Mouse (Mus musculus): ENCODE data around the gene Olfr1445. TPM values are rescaled to one million over a fixed set of nuclear protein-coding genes. Genes with fewer than 3 reads are reported as not detected.

The Olfr1445 gene
- not detected for total RNA-seq (2023)

DNA sequence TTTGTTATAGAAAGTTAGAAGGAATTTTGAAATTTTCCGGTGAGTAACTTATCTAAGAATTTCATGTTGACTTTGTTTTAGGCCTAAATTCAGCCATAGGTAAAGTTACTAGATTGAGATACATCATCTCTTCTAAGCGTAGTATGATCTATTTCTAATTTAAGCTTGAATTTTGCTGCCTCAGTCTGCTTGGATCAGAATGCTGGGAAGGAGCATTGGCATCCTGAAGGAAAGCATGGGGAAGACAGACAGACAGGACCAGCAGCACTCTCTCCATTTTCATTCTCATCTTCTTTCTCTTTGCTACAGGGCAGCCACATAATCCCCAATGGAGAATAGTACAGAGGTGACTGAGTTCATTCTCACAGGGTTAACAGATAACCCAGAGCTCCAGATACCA lies at the start of gene Olfr1445:
Gene Olfr1445 (plus strand): TSS at position 301 of the 400 bp plus-strand sequence.

DNA sequence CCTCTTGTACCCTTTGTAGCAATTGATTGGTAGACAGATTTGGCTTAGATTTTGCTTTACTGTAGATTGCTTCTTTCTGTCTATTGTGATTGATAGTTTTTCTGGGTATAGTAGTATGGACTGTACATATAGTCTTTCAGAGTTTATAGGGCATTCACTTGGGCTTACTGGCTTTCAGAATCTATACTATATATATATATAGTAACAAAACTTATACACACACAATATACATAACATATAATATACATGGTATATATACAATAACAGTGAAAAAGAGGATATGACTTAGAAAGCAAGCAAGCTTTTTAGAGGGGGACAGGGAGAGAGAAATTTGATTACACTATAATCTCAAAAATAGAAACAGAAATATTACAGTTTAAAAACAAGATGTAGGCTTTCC lies 37.3 kb upstream of the Olfr1445 start, which contains the start of gene Gm5244:
Gene Gm5244 (plus strand): TSS at position 301 of the 400 bp plus-strand sequence.

DNA sequence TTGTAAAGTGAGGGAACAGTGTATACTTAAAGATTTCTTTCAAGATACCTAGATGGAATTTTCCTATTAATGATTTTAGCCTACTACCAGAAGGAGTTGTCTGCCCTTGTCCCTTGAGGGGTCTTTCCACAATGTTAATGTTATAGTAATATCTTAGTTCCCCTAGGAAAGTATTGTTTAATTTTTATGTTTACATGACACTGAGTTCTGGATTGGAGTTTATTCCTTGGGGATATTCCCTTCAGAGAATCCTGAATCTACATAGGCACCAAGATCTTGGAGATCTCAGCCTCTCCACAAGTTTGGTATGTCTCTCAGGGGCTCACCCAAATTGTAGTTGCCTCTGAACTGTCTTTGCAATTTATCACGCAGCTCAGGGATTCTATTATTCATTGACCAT lies 26.7 kb upstream of the Olfr1445 start, which contains the start of gene Olfr1444:
Gene Olfr1444 (plus strand): TSS at position 301 of the 400 bp plus-strand sequence.

DNA sequence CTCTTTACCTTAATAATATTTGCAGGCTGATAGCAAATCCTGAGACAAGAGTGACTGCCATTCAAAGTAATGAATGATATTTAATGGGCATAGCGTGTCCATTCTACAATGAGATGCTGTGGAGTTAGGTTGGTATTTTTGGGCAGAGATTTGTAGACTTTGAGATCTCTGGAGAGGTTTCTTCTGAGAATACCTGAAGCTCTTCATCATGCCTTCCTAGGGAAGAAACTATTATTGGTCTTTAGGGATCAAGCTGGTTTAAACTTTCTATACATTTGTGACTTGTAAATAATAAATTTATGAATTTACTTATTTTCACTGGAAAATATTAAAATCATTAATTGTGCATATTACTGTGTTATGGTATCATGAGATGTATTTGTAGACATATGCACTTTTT lies 9.8 kb downstream of the Olfr1445 start, which contains the start of gene Olfr1446:
Gene Olfr1446 (minus strand): TSS at position 101 of the 400 bp plus-strand sequence.

DNA sequence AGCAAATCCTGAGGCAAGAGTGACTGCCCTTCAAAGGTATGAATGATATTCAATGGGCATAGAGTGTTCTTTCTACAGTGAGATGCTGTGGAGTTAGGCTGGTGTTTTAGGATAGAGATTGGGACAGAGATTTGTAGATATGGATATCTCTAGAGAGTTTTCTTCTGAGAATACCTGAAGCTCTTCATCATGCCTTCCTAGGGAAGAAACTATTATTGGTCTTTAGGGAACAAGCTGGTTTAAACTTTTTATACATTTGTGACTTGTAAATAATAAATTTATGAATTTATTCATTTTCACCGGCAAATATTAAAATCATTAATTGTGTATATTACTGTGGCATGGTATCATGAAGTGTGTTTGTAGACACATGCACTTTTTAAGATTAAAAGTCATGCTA lies 20.0 kb downstream of the Olfr1445 start, which contains the start of gene Olfr1447:
Gene Olfr1447 (minus strand): TSS at position 101 of the 400 bp plus-strand sequence.

DNA sequence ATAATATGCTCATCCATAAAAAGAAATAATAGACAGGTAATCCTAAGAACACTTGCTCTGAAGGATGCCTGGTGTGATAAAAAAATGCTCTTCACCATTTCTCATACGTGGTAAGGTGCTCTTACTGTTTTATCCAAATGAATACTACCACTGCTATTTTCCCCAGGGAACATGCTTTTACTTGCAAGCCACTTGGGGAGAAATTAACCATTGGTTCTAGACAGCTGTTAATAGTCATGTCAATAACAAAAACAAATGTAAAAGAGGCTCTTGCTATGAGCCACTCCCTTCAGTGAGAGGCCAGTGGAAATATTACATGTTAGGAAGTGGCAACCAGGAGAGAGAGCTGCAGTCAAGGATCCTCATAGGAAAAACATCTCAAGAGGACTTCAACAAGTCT lies 40.7 kb downstream of the Olfr1445 start, which contains the start of gene Olfr1448:
Gene Olfr1448 (minus strand): TSS at position 101 of the 400 bp plus-strand sequence.

DNA sequence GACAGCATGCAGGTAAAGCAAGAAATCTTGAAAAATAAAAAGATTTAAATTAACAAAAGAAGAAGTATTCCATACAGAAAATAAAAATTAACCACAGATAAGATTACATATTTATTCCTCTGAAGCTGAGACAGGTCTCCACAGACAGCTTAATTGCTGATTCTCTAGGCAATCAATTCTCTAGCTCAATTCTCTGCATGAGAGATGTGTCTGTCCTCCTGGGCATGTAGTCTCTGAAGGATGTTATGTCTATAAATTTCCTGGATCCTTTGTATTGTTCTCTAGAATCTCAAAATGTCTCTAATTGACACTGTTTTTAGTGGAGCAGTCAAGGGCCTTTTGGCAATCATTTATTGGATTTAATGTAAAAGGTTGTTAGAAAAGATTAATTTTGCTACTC lies 46.9 kb downstream of the Olfr1445 start, which contains the start of gene Olfr1449:
Gene Olfr1449 (plus strand): TSS at position 301 of the 400 bp plus-strand sequence.

Other genes starting within 250 kb of the Olfr1445 start
- not detected for gene Olfr1442, start 213.4 kb upstream of the Olfr1445 start, total RNA-seq (2023)
- not detected for gene Olfr1443, start 205.7 kb upstream of the Olfr1445 start, total RNA-seq (2023)
- gene Keg1, start 188.1 kb upstream of the Olfr1445 start, total RNA-seq (2023) = not detected
- gene Cntf, start 118.2 kb upstream of the Olfr1445 start, total RNA-seq (2023) = 4.2 TPM
- gene Zfp91, start 87.7 kb upstream of the Olfr1445 start, total RNA-seq (2023) = 71.0 TPM
- gene Lpxn, start 87.7 kb upstream of the Olfr1445 start, total RNA-seq (2023) = 23.8 TPM
- 1.1 TPM for gene Gm5244, start 37.2 kb upstream of the Olfr1445 start, total RNA-seq (2023)
- gene Olfr1444, start 26.6 kb upstream of the Olfr1445 start, total RNA-seq (2023) = 0.71 TPM
- gene Olfr1446, start 9.7 kb downstream of the Olfr1445 start, total RNA-seq (2023) = not detected
- gene Olfr1447, start 19.9 kb downstream of the Olfr1445 start, total RNA-seq (2023) = not detected
- gene Olfr1448, start 40.6 kb downstream of the Olfr1445 start, total RNA-seq (2023) = not detected
- gene Olfr1449, start 47.0 kb downstream of the Olfr1445 start, total RNA-seq (2023) = not detected
- not detected for gene Olfr1450, start 66.4 kb downstream of the Olfr1445 start, total RNA-seq (2023)
- gene Olfr1451, start 111.2 kb downstream of the Olfr1445 start, total RNA-seq (2023) = not detected
- not detected for gene Olfr1453, start 144.5 kb downstream of the Olfr1445 start, total RNA-seq (2023)
- gene Olfr1454, start 176.8 kb downstream of the Olfr1445 start, total RNA-seq (2023) = not detected
- gene Olfr1457, start 214.0 kb downstream of the Olfr1445 start, total RNA-seq (2023) = not detected
- gene Olfr1458, start 222.9 kb downstream of the Olfr1445 start, total RNA-seq (2023) = not detected